Mouse (Mus musculus) layer of hippocampus, postnatal 25 days (tissue): ENCODE measurements around the gene Muc13. TPM values are rescaled to one million over a fixed set of nuclear protein-coding genes. Genes with fewer than 3 reads are reported as not detected.

ENCODE experiments used
- DNase-seq, 2 experiments: peaks; one replicate each; pipeline ENCODE4 v3.0.0; 2022; ENCODE audit warnings: mixed read lengths in 2 of 2, low spot score in 1 of 2; ENCODE audit errors: extremely low spot score in 1 of 2
- total RNA-seq, 2 experiments: library from RNA; stranded (reverse); gene quantifications; 2 replicates each; pipeline ENCODE4 v1.2.3; 2021

Gene Muc13
- total RNA-seq = not detected

- DNase-seq = no peak
Observed at GRCm38 (mm10) chr16:33793846-33794791, at the start of gene Muc13. Gene Muc13, plus strand, starts transcription at chr16:33794037.

GRCm38 (mm10) chr16:33744622-33745419 is 49.0 kb upstream of the Muc13 start:
- peak in 1 of 2 experiments; percentile 42 for DNase-seq

- no peak for DNase-seq
Observed at GRCm38 (mm10) chr16:33745457-33745856, 48.4 kb upstream of the Muc13 start.

GRCm38 (mm10) chr16:33746074-33746676 is 47.7 kb upstream of the Muc13 start:
- no peak for DNase-seq

- no peak for DNase-seq
Observed at GRCm38 (mm10) chr16:33747346-33747954, 46.4 kb upstream of the Muc13 start.

GRCm38 (mm10) chr16:33747994-33748393 is 45.8 kb upstream of the Muc13 start:
- DNase-seq = no peak

- DNase-seq = no peak
Observed at GRCm38 (mm10) chr16:33751152-33751551, 42.7 kb upstream of the Muc13 start.

- no peak for DNase-seq
Observed at GRCm38 (mm10) chr16:33751590-33751989, 42.2 kb upstream of the Muc13 start.

GRCm38 (mm10) chr16:33752904-33753578 is 40.8 kb upstream of the Muc13 start:
- DNase-seq = no peak

- DNase-seq = no peak
Observed at GRCm38 (mm10) chr16:33755293-33755692, 38.5 kb upstream of the Muc13 start.

GRCm38 (mm10) chr16:33755961-33756360 is 37.9 kb upstream of the Muc13 start:
- DNase-seq = no peak

GRCm38 (mm10) chr16:33756396-33756795 is 37.4 kb upstream of the Muc13 start:
- no peak for DNase-seq

GRCm38 (mm10) chr16:33759207-33759606 is 34.6 kb upstream of the Muc13 start:
- DNase-seq = no peak

- no peak for DNase-seq
Observed at GRCm38 (mm10) chr16:33760542-33760941, 33.3 kb upstream of the Muc13 start.

- DNase-seq = no peak
Observed at GRCm38 (mm10) chr16:33760996-33761395, 32.8 kb upstream of the Muc13 start.

- DNase-seq = no peak
Observed at GRCm38 (mm10) chr16:33764501-33765193, 29.2 kb upstream of the Muc13 start.

GRCm38 (mm10) chr16:33765477-33765876 is 28.4 kb upstream of the Muc13 start:
- no peak for DNase-seq

GRCm38 (mm10) chr16:33766309-33766708 is 27.5 kb upstream of the Muc13 start:
- no peak for DNase-seq

GRCm38 (mm10) chr16:33766757-33767156 is 27.1 kb upstream of the Muc13 start:
- DNase-seq = no peak
